Mouse (Mus musculus) frontal cortex, postnatal 10 days (tissue): ENCODE data around the gene Ostf1.
A peak's percentile ranks its signal among the peaks of the same experiment; 100 is the strongest.

ENCODE experiments used
- DNase-seq, 2 experiments: peaks; one replicate each; pipeline ENCODE4 v3.0.0; 2022; ENCODE audit warnings: low spot score in 2 of 2, mixed read lengths in 1 of 2

The Ostf1 gene

GRCm38 (mm10) chr19:18631644-18632219, at the start of gene Ostf1, which contains the start of gene Nmrk1:
Ostf1 (minus strand) TSS chr19:18631823.
Nmrk1 (plus strand) TSS chr19:18631950.
- DNase-seq, result peak; percentile 84 to 92

DNA sequence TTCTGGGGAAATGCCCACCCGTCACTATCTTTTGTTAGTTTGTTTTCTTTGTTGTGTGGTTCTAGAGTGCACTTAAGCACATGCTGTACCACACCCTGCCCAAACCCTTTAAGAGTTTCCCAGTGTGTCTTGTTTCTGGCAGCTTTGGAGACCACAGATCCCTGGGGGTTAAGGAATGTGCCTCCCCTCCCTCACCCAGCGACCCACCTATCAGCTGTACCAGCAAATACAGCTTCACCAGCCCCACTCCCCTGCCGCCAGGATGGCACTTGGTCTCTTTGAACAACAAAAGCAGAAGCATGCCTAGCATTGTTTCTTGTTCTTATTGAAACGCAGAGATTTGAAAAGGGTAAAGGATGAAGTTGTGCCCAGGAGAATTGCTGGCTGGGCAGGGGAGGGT, 41.5 kb upstream of the Ostf1 start:
- no peak for DNase-seq

- DNase-seq, result no peak
Observed at GRCm38 (mm10) chr19:18672498-18672897, 40.9 kb upstream of the Ostf1 start.

DNA sequence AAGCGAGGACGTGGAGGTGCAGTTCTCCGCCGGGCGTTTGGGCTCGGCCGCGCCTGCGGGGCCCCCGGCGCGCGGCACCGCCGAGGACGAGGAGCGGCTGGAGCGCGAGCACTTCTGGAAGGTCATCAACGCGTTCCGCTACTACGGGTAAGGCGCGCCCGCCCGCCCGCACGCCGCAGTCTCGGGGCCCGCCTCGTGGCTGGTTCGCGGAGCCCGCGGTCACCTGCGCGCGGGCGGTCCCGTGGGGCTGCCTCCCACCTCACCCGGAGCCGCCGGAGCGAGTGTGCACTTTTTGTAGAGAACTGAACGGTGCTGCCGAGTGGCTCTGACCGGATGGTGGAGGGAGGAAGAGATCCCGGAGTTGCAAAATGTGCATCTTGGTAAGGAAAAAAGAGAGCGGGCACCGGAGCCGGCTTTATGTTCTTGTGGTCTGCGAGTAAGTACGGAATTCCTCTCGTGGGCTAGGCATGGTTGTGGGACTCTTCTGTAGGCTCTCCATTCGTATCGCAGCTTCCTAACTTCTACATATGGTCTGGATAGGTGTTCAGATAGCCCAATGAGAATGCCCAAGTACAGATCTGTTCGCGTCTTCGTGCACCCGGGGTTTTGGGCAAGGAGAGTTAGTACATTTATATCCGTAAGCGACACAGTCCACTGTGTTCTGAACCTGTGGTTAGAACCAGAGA, 39.6 kb upstream of the Ostf1 start:
- DNase-seq, result peak; percentile 36 to 38

GRCm38 (mm10) chr19:18670608-18671007, 39.0 kb upstream of the Ostf1 start, which contains the start of gene Carnmt1:
Carnmt1 (plus strand) TSS chr19:18670764.
- peak; percentile 96 to 98 for DNase-seq

DNA sequence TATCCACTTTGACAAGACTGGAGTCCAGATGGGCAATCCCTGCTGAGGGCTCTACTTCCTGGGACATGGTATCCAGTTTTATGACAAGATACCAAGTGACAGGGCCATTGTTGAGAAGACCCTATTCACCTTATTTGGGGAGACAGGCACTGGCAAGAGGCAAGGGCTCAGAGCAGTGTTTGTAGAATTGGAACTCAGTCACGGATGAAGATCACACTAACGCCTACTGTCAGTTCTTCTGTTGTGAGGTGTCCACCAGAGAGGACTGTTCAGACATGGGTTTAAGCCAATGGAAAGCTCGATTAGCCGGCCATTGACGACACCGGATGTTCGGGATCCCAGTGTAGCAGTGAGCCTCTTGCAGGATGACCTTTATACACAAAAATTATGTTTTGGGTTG, 37.9 kb upstream of the Ostf1 start:
- DNase-seq, result no peak

- DNase-seq, result no peak
Observed at GRCm38 (mm10) chr19:18666966-18667365, 35.3 kb upstream of the Ostf1 start.

DNA sequence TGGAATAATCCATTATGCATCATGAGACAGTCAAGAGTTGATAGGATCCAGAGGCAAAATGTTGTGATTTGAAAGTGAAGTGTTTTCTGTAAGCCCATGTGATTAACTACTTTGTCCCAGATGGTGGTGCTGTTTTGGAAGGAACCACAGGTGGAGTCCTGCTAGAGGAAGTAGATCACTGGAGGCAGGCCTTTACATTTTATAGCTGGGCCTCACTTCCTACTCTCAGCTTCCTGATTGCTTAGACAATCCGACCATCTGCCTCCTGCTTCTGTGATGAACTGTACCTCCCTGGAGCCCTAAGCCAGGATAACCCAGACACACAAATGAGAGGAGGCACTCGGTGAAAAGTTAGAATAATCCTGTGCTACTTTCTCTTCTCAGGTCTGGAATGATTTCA, 32.3 kb upstream of the Ostf1 start:
- no peak for DNase-seq

DNA sequence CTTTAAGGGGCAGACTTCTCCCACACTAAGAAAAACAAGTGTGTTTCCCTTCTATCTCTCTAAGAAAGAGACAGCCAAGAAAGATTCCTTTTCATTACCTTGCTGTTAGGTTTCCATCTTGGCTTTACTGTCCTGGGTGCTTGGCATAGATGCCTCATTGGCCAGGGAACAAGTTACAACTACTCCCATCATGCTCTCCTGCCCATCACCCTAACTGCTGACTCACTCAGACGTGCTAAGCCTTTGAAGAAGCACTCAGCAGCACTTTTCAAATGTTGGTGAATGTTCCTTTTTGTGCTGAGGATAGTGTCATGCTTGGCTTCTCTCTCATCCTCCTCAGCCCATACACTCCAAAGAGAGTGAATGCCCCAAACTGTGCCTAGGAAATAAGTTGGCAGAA, 30.1 kb upstream of the Ostf1 start:
- no peak for DNase-seq

- no peak for DNase-seq
Observed at GRCm38 (mm10) chr19:18660466-18660865, 28.8 kb upstream of the Ostf1 start.

DNA sequence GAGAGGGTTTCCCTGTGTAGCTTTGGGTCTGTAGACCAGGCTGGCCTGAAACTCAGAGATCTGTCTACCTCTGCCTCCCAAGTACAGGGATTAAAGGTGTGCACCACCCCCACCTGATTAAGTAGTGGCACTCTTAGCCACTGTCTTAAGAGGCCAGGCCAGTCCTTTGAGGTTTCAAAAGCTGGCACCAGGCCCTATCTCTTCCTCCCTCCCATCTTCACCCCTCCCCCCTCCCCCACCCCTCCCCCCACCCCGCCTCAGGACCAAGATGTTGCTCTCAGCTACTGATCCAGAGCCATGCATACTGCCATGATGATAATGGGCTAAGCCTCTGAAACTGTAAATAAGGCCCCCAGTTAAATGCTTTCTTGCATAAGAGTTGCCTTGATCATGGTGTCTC, 27.7 kb upstream of the Ostf1 start:
- DNase-seq, result no peak

GRCm38 (mm10) chr19:18658473-18658872, 26.9 kb upstream of the Ostf1 start:
- DNase-seq, result no peak

GRCm38 (mm10) chr19:18655999-18656398, 24.4 kb upstream of the Ostf1 start:
- DNase-seq, result no peak

GRCm38 (mm10) chr19:18654984-18655383, 23.4 kb upstream of the Ostf1 start:
- DNase-seq, result no peak

GRCm38 (mm10) chr19:18654330-18654729, 22.7 kb upstream of the Ostf1 start:
- no peak for DNase-seq

GRCm38 (mm10) chr19:18653058-18653457, 21.4 kb upstream of the Ostf1 start:
- no peak for DNase-seq

- no peak for DNase-seq
Observed at GRCm38 (mm10) chr19:18652592-18652991, 21.0 kb upstream of the Ostf1 start.

GRCm38 (mm10) chr19:18650473-18650872, 18.9 kb upstream of the Ostf1 start:
- DNase-seq, result no peak

DNA sequence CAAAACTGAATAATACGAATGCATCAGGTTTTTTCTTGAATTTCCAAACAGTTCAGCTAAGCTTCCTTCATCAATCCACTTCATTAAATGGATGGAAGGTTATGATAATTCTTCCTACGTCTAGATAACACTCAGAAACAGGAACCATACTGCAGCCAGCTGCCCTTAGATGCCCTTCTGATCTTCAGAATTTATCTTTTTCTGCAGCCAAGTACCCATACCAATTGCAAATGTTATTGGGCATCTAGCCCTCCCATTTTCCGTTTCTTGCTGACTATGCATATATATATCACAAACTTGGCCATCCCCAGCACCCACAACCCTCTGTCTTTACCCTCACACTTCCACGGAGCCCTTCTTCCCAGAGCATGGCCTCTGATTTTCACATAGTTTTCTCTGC, 18.3 kb upstream of the Ostf1 start:
- DNase-seq, result no peak

- DNase-seq, result no peak
Observed at GRCm38 (mm10) chr19:18648558-18648945, 16.9 kb upstream of the Ostf1 start.

- no peak for DNase-seq
Observed at GRCm38 (mm10) chr19:18647775-18648557, 16.3 kb upstream of the Ostf1 start.

- DNase-seq, result no peak
Observed at GRCm38 (mm10) chr19:18646853-18647420, 15.3 kb upstream of the Ostf1 start.
